Mouse (Mus musculus): Measurements from ENCODE around the gene Ddah2. TPM values are rescaled to one million over a fixed set of nuclear protein-coding genes. Genes with fewer than 3 reads are reported as not detected.

The Ddah2 gene
- polyA plus RNA-seq, 1 experiment from 2014 or later = 543 TPM

- no peak overlapping the region for H3K9ac ChIP-seq (replicated peaks; ENCODE audit: low read length)
- ATAC-seq (replicated peaks; ENCODE audit: insufficient number of reproducible peaks, low FRiP score, low TSS enrichment, low read depth) (no peak), DNase-seq (ENCODE audit: low spot score) (no peak)
These were observed 9.8 kb upstream of the Ddah2 start for GRCm38 (mm10) chr17:35048932-35049440.

GRCm38 (mm10) chr17:35049561-35050016 is 9.2 kb upstream of the Ddah2 start, which contains the start of gene Clic1:
Gene Clic1, plus strand, starts transcription at chr17:35049966.
- no peak for ATAC-seq (replicated peaks; ENCODE audit: insufficient number of reproducible peaks, low FRiP score, low TSS enrichment, low read depth)
- peak; percentile 89 for DNase-seq (ENCODE audit: low spot score)
- H3K9me3 ChIP-seq (replicated peaks; ENCODE audit: control insufficient read depth, low read length) = no peaks in the 10 kb centered on the region
- H3K4me2 ChIP-seq (ENCODE audit: low read depth, low read length) = peak within 1 kb of the TSS; percentile 89
- H3K9ac ChIP-seq (replicated peaks; ENCODE audit: low read length) = peak within 1 kb of the TSS; percentile 93
- H3K27ac ChIP-seq (replicated peaks; ENCODE audit: low read depth, low read length) = peak within 1 kb of the TSS; percentile 97
- H3K27me3 ChIP-seq (ENCODE audit: control insufficient read depth, insufficient read depth, low read length) = no peaks in the 10 kb centered on the region
- 3% methylated on average over 11 of the region's 11 CpGs for WGBS
- H3K4me3 ChIP-seq (ENCODE audit: low read depth, low read length) = peak within 1 kb of the TSS; percentile 71
- peaks cover 5% of the 10 kb centered on the region for H3K36me3 ChIP-seq (replicated peaks; ENCODE audit: control insufficient read depth, insufficient read depth, low read depth, low read length)
- H3K4me1 ChIP-seq (ENCODE audit: control insufficient read depth, insufficient read depth, low read length) = peaks cover 2% of the 10 kb centered on the region

More at GRCm38 (mm10) chr17:35048932-35049440, 9.8 kb upstream of the Ddah2 start:
- Histone ChIP-seq H3K36me3 (replicated peaks; ENCODE audit: control insufficient read depth, insufficient read depth, low read depth, low read length) (peaks cover under 1% of the 10 kb centered on the region), H3K4me3 (ENCODE audit: low read depth, low read length) (no peak overlapping the region), H3K27me3 (ENCODE audit: control insufficient read depth, insufficient read depth, low read length) (no peaks in the 10 kb centered on the region), H3K27ac (replicated peaks; ENCODE audit: low read depth, low read length) (no peak overlapping the region), H3K4me1 (ENCODE audit: control insufficient read depth, insufficient read depth, low read length) (peaks cover 2% of the 10 kb centered on the region), H3K9me3 (replicated peaks; ENCODE audit: control insufficient read depth, low read length) (no peaks in the 10 kb centered on the region), H3K4me2 (ENCODE audit: low read depth, low read length) (no peak overlapping the region)
- WGBS = 79% methylated on average over 5 of the region's 5 CpGs

- Histone ChIP-seq H3K4me3 (ENCODE audit: low read depth, low read length) (peak overlapping the region; percentile 71), H3K36me3 (replicated peaks; ENCODE audit: control insufficient read depth, insufficient read depth, low read depth, low read length) (peaks cover 8% of the 10 kb centered on the region), H3K9ac (replicated peaks; ENCODE audit: low read length) (peak overlapping the region; percentile 93), H3K4me1 (ENCODE audit: control insufficient read depth, insufficient read depth, low read length) (peaks cover 2% of the 10 kb centered on the region), H3K4me2 (ENCODE audit: low read depth, low read length) (peak overlapping the region; percentile 89), H3K9me3 (replicated peaks; ENCODE audit: control insufficient read depth, low read length) (no peaks in the 10 kb centered on the region), H3K27ac (replicated peaks; ENCODE audit: low read depth, low read length) (peak overlapping the region; percentile 97), H3K27me3 (ENCODE audit: control insufficient read depth, insufficient read depth, low read length) (no peaks in the 10 kb centered on the region)
- under 1% methylated on average over 27 of the region's 27 CpGs for WGBS
- DNase-seq (ENCODE audit: low spot score) (peak; percentile 79), ATAC-seq (replicated peaks; ENCODE audit: insufficient number of reproducible peaks, low FRiP score, low TSS enrichment, low read depth) (0 out of 2 replicates have a peak, but pooled peaks have one; percentile 22)
These were observed 8.6 kb upstream of the Ddah2 start for GRCm38 (mm10) chr17:35050126-35050750.

- Histone ChIP-seq H3K4me1 (ENCODE audit: control insufficient read depth, insufficient read depth, low read length) (peaks cover 2% of the 10 kb centered on the region), H3K27me3 (ENCODE audit: control insufficient read depth, insufficient read depth, low read length) (no peaks in the 10 kb centered on the region), H3K4me3 (ENCODE audit: low read depth, low read length) (peak overlapping the region; percentile 71), H3K4me2 (ENCODE audit: low read depth, low read length) (peak overlapping the region; percentile 89), H3K9me3 (replicated peaks; ENCODE audit: control insufficient read depth, low read length) (no peaks in the 10 kb centered on the region), H3K36me3 (replicated peaks; ENCODE audit: control insufficient read depth, insufficient read depth, low read depth, low read length) (peaks cover 8% of the 10 kb centered on the region), H3K9ac (replicated peaks; ENCODE audit: low read length) (peak overlapping the region; percentile 93), H3K27ac (replicated peaks; ENCODE audit: low read depth, low read length) (peak overlapping the region; percentile 97)
- ATAC-seq (replicated peaks; ENCODE audit: insufficient number of reproducible peaks, low FRiP score, low TSS enrichment, low read depth) (peak; percentile 27; the same call in 1 of the 2 replicates), DNase-seq (ENCODE audit: low spot score) (peak; percentile 75)
- 1% methylated on average over 21 of the region's 21 CpGs for WGBS
These were observed 7.4 kb upstream of the Ddah2 start for GRCm38 (mm10) chr17:35051156-35052086.

GRCm38 (mm10) chr17:35052271-35052798 is 6.5 kb upstream of the Ddah2 start:
- Histone ChIP-seq H3K4me1 (ENCODE audit: control insufficient read depth, insufficient read depth, low read length) (peaks cover 2% of the 10 kb centered on the region), H3K9ac (replicated peaks; ENCODE audit: low read length) (peak overlapping the region; percentile 93), H3K27me3 (ENCODE audit: control insufficient read depth, insufficient read depth, low read length) (no peaks in the 10 kb centered on the region), H3K27ac (replicated peaks; ENCODE audit: low read depth, low read length) (peak overlapping the region; percentile 97), H3K9me3 (replicated peaks; ENCODE audit: control insufficient read depth, low read length) (no peaks in the 10 kb centered on the region), H3K4me3 (ENCODE audit: low read depth, low read length) (peak overlapping the region; percentile 71), H3K4me2 (ENCODE audit: low read depth, low read length) (peak overlapping the region; percentile 89; the same call in 1 of the 2 replicates), H3K36me3 (replicated peaks; ENCODE audit: control insufficient read depth, insufficient read depth, low read depth, low read length) (peaks cover 8% of the 10 kb centered on the region)
- DNase-seq (ENCODE audit: low spot score) (no peak), ATAC-seq (replicated peaks; ENCODE audit: insufficient number of reproducible peaks, low FRiP score, low TSS enrichment, low read depth) (no peak)
- 80% methylated on average over 12 of the region's 12 CpGs for WGBS

GRCm38 (mm10) chr17:35055691-35056495 is 2.9 kb upstream of the Ddah2 start:
- H3K4me1 ChIP-seq (ENCODE audit: control insufficient read depth, insufficient read depth, low read length) = peaks cover 13% of the 10 kb centered on the region
- peaks cover 9% of the 10 kb centered on the region for H3K36me3 ChIP-seq (replicated peaks; ENCODE audit: control insufficient read depth, insufficient read depth, low read depth, low read length)
- no peak overlapping the region for H3K4me3 ChIP-seq (ENCODE audit: low read depth, low read length)
- 94% methylated on average over 7 of the region's 7 CpGs for WGBS
- H3K27ac ChIP-seq (replicated peaks; ENCODE audit: low read depth, low read length) = no peak overlapping the region
- H3K9ac ChIP-seq (replicated peaks; ENCODE audit: low read length) = no peak overlapping the region
- ATAC-seq (replicated peaks; ENCODE audit: insufficient number of reproducible peaks, low FRiP score, low TSS enrichment, low read depth) (no peak), DNase-seq (ENCODE audit: low spot score) (no peak)
- no peaks in the 10 kb centered on the region for H3K9me3 ChIP-seq (replicated peaks; ENCODE audit: control insufficient read depth, low read length)
- no peak overlapping the region for H3K4me2 ChIP-seq (ENCODE audit: low read depth, low read length)
- no peaks in the 10 kb centered on the region for H3K27me3 ChIP-seq (ENCODE audit: control insufficient read depth, insufficient read depth, low read length)

GRCm38 (mm10) chr17:35057090-35057489 is 1.7 kb upstream of the Ddah2 start:
- H3K36me3 ChIP-seq (replicated peaks; ENCODE audit: control insufficient read depth, insufficient read depth, low read depth, low read length) = peaks cover 17% of the 10 kb centered on the region
- no peaks in the 10 kb centered on the region for H3K9me3 ChIP-seq (replicated peaks; ENCODE audit: control insufficient read depth, low read length)
- no peak overlapping the region for H3K4me2 ChIP-seq (ENCODE audit: low read depth, low read length)
- DNase-seq (ENCODE audit: low spot score) (no peak), ATAC-seq (replicated peaks; ENCODE audit: insufficient number of reproducible peaks, low FRiP score, low TSS enrichment, low read depth) (no peak)
- no peak overlapping the region for H3K27ac ChIP-seq (replicated peaks; ENCODE audit: low read depth, low read length)
- no peak overlapping the region for H3K4me3 ChIP-seq (ENCODE audit: low read depth, low read length)
- no peaks in the 10 kb centered on the region for H3K27me3 ChIP-seq (ENCODE audit: control insufficient read depth, insufficient read depth, low read length)
- no peak overlapping the region for H3K9ac ChIP-seq (replicated peaks; ENCODE audit: low read length)
- WGBS = 80% methylated on average over 3 of the region's 3 CpGs
- peaks cover 13% of the 10 kb centered on the region for H3K4me1 ChIP-seq (ENCODE audit: control insufficient read depth, insufficient read depth, low read length)
